Mouse (Mus musculus): ENCODE measurements around the gene Arrdc2. TPM values are rescaled to one million over a fixed set of nuclear protein-coding genes. Genes with fewer than 3 reads are reported as not detected.

Gene Arrdc2
- polyA plus RNA-seq, 1 experiment from 2014 or later, result 6.3 TPM

DNA sequence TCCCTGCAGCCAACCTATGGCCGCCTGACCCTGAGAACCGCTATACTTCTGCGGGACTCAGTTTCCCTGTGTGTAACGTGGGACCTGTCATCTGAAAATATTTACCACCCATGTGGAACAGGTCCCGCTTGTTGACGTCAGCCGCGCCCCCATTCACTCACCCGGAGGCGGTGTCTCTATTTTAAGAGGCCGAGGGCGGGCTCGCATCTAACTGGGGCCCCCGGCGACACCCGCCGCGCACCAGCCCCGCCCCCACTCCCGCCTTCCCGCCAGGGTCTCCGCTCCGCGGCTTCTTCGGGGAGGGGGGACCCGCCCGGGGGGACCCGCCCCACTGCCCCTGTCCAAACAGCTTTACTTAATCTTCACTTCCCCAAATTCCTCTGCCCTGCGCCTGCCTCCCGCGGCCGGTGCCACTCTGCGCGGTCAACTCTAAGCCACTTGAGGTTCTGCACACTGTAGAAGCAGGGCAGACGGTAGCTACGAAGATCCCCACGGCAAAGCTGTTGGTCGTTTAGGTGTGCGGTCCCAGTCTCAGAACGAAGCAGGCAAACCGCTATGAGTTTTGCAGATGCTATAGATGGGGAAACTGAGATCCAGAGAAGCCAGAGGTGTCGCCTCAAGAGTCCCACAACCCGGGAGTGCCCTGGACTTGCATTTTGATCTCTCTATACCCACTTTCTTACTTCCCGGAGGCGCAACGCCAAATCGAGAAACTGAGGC lies 35.6 kb downstream of the Arrdc2 start:
- no peak overlapping the region for H3K27ac ChIP-seq (ENCODE audit: low read depth, low read length)
- DNase-seq (ENCODE audit: low spot score) (peak; percentile 68), ATAC-seq (replicated peaks; ENCODE audit: low FRiP score) (no peak)
- no peaks in the 10 kb centered on the region for H3K9me3 ChIP-seq (ENCODE audit: control insufficient read depth, low read length)
- 1% methylated on average over 45 of the region's 47 CpGs for WGBS
- H3K27me3 ChIP-seq (ENCODE audit: control insufficient read depth, insufficient read depth, low read length), result peaks cover 31% of the 10 kb centered on the region
- H3K9ac ChIP-seq (ENCODE audit: low read length), result peak overlapping the region; percentile 48
- H3K4me2 ChIP-seq (ENCODE audit: low read depth, low read length, severe bottlenecking), result peak overlapping the region; percentile 84
- H3K4me3 ChIP-seq (ENCODE audit: low read depth, low read length), result peak overlapping the region; percentile 46
- peaks cover 11% of the 10 kb centered on the region; the same call in 1 of the 2 replicates for H3K4me1 ChIP-seq (replicated peaks; ENCODE audit: control insufficient read depth, insufficient read depth, low read length)
- H3K36me3 ChIP-seq (ENCODE audit: control insufficient read depth, insufficient read depth, low read length), result no peaks in the 10 kb centered on the region

DNA sequence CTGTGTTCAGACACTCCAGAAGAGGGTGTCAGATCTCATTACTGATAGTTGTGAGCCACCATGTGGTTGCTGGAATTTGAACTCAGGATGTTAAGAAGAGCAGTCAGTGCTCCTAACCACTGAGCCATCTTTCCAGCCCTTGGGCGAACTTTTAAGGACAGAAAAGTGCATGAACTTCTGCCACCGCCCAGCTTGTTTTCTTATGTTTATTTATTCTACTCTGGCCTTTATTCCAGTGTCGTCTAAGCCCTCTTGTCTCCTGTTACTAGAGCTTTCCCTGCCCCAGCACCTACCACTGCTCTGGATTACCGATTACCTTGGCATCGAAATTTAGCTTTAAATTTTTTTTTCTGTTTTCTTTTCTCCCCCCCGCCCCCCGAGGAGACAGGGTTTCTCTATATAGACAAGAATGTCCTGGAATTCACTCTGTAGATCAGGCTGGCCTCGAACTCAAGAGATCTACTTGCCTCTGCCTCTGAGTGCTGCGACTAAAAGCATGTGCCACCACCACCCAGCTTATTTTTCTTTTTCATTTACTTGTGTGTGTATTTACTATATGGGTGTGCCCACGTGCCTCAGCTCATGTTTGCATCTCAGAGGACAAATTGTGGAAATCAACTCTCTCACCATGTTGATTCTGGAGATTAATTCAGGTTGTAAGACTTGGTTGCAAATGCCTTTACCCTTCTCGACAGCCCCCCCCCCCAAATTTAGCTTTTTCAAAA lies 36.6 kb downstream of the Arrdc2 start:
- Histone ChIP-seq H3K4me1 (replicated peaks; ENCODE audit: control insufficient read depth, insufficient read depth, low read length) (peaks cover 13% of the 10 kb centered on the region; the same call in 1 of the 2 replicates), H3K36me3 (ENCODE audit: control insufficient read depth, insufficient read depth, low read length) (no peaks in the 10 kb centered on the region), H3K9ac (ENCODE audit: low read length) (no peak overlapping the region), H3K4me3 (ENCODE audit: low read depth, low read length) (no peak overlapping the region), H3K4me2 (ENCODE audit: low read depth, low read length, severe bottlenecking) (no peak overlapping the region), H3K9me3 (ENCODE audit: control insufficient read depth, low read length) (no peaks in the 10 kb centered on the region), H3K27me3 (ENCODE audit: control insufficient read depth, insufficient read depth, low read length) (peaks cover 40% of the 10 kb centered on the region), H3K27ac (ENCODE audit: low read depth, low read length) (no peak overlapping the region)
- no peak for DNase-seq (ENCODE audit: low spot score)
- no peak for ATAC-seq (replicated peaks; ENCODE audit: low FRiP score)
- 72% methylated on average over 11 of the region's 11 CpGs for WGBS

DNA sequence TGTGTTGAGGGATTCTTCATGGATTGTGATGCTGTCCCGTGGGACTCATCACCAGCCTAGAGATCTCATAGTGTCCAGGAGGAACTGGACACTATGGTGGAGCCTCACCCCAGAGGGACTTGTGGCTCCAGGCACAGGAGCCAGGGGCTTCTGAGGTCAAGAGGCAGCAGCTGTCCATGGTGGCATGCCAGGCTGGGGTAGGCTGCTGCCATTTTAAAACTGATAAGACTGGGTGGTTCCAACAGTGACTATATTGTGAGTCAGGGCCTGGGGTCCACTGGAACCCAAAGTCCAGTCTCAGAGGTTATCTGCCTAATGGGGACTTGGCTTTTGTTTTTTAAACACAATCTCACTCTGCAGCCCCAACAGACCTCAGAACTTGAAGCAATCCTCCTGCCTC lies 37.7 kb downstream of the Arrdc2 start:
- WGBS, result 86% methylated on average over 1 of the region's 1 CpGs
- no peak overlapping the region for H3K4me2 ChIP-seq (ENCODE audit: low read depth, low read length, severe bottlenecking)
- ATAC-seq (replicated peaks; ENCODE audit: low FRiP score) (no peak), DNase-seq (ENCODE audit: low spot score) (no peak)
- H3K36me3 ChIP-seq (ENCODE audit: control insufficient read depth, insufficient read depth, low read length), result no peaks in the 10 kb centered on the region
- H3K9me3 ChIP-seq (ENCODE audit: control insufficient read depth, low read length), result no peaks in the 10 kb centered on the region
- H3K4me3 ChIP-seq (ENCODE audit: low read depth, low read length), result no peak overlapping the region
- H3K9ac ChIP-seq (ENCODE audit: low read length), result no peak overlapping the region
- no peak overlapping the region for H3K27ac ChIP-seq (ENCODE audit: low read depth, low read length)
- H3K27me3 ChIP-seq (ENCODE audit: control insufficient read depth, insufficient read depth, low read length), result peaks cover 42% of the 10 kb centered on the region
- H3K4me1 ChIP-seq (replicated peaks; ENCODE audit: control insufficient read depth, insufficient read depth, low read length), result peaks cover 18% of the 10 kb centered on the region; the same call in 1 of the 2 replicates

DNA sequence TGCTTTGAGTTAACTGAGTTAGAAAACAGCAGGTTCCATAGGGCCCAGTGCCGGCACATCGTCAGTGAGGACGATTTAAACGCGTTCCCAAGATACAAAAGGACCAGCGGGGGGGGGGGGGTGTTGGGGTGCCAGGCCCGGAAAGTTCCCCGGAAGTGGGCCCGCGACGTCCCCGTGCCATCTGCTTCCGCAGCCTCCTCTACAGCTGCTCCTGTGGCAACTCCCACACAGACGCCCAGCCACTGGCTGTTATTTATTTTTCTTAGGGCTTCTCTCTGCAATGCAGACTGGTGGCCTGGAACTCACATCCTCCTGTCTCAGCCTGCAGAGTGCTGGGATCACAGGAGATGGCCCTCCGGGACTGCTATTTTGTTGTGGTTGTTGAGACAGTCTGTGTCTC lies 38.4 kb downstream of the Arrdc2 start:
- ATAC-seq (replicated peaks; ENCODE audit: low FRiP score), result no peak
- no peak for DNase-seq (ENCODE audit: low spot score)
- H3K27me3 ChIP-seq (ENCODE audit: control insufficient read depth, insufficient read depth, low read length), result peaks cover 42% of the 10 kb centered on the region
- H3K36me3 ChIP-seq (ENCODE audit: control insufficient read depth, insufficient read depth, low read length), result no peaks in the 10 kb centered on the region
- 40% methylated on average over 15 of the region's 15 CpGs for WGBS
- no peaks in the 10 kb centered on the region for H3K9me3 ChIP-seq (ENCODE audit: control insufficient read depth, low read length)
- no peak overlapping the region for H3K4me3 ChIP-seq (ENCODE audit: low read depth, low read length)
- H3K27ac ChIP-seq (ENCODE audit: low read depth, low read length), result no peak overlapping the region
- peaks cover 22% of the 10 kb centered on the region; the same call in 1 of the 2 replicates for H3K4me1 ChIP-seq (replicated peaks; ENCODE audit: control insufficient read depth, insufficient read depth, low read length)
- no peak overlapping the region for H3K4me2 ChIP-seq (ENCODE audit: low read depth, low read length, severe bottlenecking)
- H3K9ac ChIP-seq (ENCODE audit: low read length), result no peak overlapping the region

DNA sequence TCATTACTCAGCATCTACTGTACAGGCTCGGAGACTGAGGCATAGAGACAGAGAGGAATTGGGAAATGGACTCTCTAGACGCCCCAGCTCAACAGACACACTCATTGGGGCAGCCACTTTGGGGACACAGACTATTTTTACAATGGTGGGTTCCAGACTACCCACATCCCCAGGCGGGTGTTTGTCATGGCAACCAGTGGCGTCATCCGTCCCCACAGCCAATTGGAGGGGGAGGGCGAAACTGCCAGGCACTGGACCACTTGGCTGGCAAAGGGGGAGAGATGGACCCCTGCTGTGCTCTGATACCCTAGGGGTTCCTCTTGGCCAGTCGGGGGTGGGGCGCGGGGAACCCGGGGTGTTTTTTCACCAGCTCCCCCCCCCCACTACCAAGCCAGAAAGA lies 38.9 kb downstream of the Arrdc2 start:
- H3K4me2 ChIP-seq (ENCODE audit: low read depth, low read length, severe bottlenecking), result no peak overlapping the region
- DNase-seq (ENCODE audit: low spot score) (no peak), ATAC-seq (replicated peaks; ENCODE audit: low FRiP score) (no peak)
- H3K4me3 ChIP-seq (ENCODE audit: low read depth, low read length), result no peak overlapping the region
- peaks cover 40% of the 10 kb centered on the region for H3K27me3 ChIP-seq (ENCODE audit: control insufficient read depth, insufficient read depth, low read length)
- peaks cover 23% of the 10 kb centered on the region; the same call in 1 of the 2 replicates for H3K4me1 ChIP-seq (replicated peaks; ENCODE audit: control insufficient read depth, insufficient read depth, low read length)
- H3K36me3 ChIP-seq (ENCODE audit: control insufficient read depth, insufficient read depth, low read length), result no peaks in the 10 kb centered on the region
- no peak overlapping the region for H3K9ac ChIP-seq (ENCODE audit: low read length)
- 51% methylated on average over 10 of the region's 10 CpGs for WGBS
- no peaks in the 10 kb centered on the region for H3K9me3 ChIP-seq (ENCODE audit: control insufficient read depth, low read length)
- H3K27ac ChIP-seq (ENCODE audit: low read depth, low read length), result no peak overlapping the region

DNA sequence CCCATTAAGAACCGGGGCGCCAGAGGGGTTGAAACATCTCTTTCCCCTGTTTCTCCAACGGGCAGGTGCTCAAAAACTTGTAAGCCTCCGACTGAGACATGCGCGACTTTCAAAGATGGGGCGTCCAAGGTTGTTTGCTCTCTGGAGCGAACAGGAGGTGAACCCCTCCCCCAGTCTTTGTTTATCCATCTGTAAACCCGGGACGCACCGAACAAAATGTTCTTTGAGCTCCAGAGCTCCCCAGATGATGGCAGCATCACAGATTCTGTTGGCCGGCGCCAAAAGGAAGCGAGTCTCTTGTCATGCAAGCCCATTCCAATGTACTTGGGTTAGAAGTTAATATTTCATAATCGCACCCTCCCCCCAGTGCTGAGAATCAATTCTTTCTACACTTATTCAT lies 41.2 kb downstream of the Arrdc2 start:
- Histone ChIP-seq H3K36me3 (ENCODE audit: control insufficient read depth, insufficient read depth, low read length) (no peaks in the 10 kb centered on the region), H3K27ac (ENCODE audit: low read depth, low read length) (no peak overlapping the region), H3K4me3 (ENCODE audit: low read depth, low read length) (peak overlapping the region; percentile 58; the same call in 1 of the 2 replicates), H3K9ac (ENCODE audit: low read length) (peak overlapping the region; percentile 59; the same call in 1 of the 2 replicates), H3K27me3 (ENCODE audit: control insufficient read depth, insufficient read depth, low read length) (peaks cover 28% of the 10 kb centered on the region), H3K4me2 (ENCODE audit: low read depth, low read length, severe bottlenecking) (peak overlapping the region; percentile 82), H3K4me1 (replicated peaks; ENCODE audit: control insufficient read depth, insufficient read depth, low read length) (peaks cover 16% of the 10 kb centered on the region; the same call in 1 of the 2 replicates), H3K9me3 (ENCODE audit: control insufficient read depth, low read length) (no peaks in the 10 kb centered on the region)
- no peak for ATAC-seq (replicated peaks; ENCODE audit: low FRiP score)
- DNase-seq (ENCODE audit: low spot score), result no peak
- 12% methylated on average over 15 of the region's 15 CpGs for WGBS

DNA sequence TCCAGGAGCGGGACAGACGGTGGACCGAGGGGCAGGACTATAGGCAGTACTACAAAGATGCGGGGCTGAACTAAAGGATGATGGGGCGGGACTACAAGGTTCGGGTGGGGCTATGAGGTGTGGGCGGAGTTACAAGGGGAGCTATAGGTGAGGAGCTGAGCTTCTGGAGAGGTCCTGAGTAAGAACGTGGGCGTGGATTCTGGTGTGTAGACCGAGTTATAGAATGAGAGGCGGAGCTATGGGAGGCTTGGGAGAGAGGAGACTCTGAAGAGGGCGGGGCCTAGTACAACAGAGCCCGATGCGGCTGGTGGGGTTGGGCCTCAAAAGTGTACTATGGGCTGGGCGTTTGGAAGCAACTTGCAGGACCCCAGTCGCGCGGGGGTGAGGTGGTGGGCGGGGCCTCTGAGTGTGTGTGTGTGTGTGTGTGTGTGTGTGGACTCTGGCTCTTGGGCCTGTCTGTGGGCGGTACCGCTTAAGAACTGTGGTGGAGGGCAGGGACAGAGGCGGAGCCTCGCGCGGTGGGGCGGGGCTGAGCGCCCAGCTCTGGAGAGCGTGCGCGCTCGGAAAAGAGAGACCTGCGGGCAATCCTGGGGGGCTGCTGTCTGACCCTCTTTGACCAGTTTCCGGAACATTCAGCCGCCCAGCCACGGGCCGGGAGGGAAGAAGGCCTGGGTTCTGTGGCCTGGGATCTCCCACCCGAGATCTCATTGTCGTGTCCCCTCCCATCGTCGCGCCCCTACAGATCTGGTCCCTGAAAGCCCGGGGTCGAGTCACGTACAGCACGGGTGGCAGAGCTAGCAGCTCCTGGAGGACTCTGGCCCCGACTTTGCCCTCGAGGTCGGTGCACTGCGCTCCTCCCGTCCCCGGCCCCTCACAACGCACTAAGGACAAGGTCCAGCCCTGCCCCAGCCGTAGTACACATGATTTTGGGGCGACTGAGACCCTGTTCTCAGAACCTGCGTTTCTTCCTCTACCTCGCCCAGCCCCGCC lies 42.1 kb downstream of the Arrdc2 start:
- Histone ChIP-seq H3K27ac (ENCODE audit: low read depth, low read length) (no peak overlapping the region), H3K4me1 (replicated peaks; ENCODE audit: control insufficient read depth, insufficient read depth, low read length) (peaks cover 22% of the 10 kb centered on the region), H3K36me3 (ENCODE audit: control insufficient read depth, insufficient read depth, low read length) (no peaks in the 10 kb centered on the region), H3K27me3 (ENCODE audit: control insufficient read depth, insufficient read depth, low read length) (peaks cover 25% of the 10 kb centered on the region), H3K4me3 (ENCODE audit: low read depth, low read length) (peak overlapping the region; percentile 58), H3K9ac (ENCODE audit: low read length) (peak overlapping the region; percentile 59), H3K9me3 (ENCODE audit: control insufficient read depth, low read length) (no peaks in the 10 kb centered on the region), H3K4me2 (ENCODE audit: low read depth, low read length, severe bottlenecking) (peak overlapping the region; percentile 82)
- DNase-seq (ENCODE audit: low spot score), result peak; percentile 96
- peak; percentile 86 for ATAC-seq (replicated peaks; ENCODE audit: low FRiP score)
- WGBS, result 1% methylated on average over 55 of the region's 57 CpGs
